Mouse (Mus musculus) hindbrain, embryonic 12.5 days (tissue): Measurements from ENCODE around the gene Pex3. TPM values are rescaled to one million over a fixed set of nuclear protein-coding genes. Genes with fewer than 3 reads are reported as not detected.

ENCODE experiments used
- polyA plus RNA-seq: library from polyadenylated mRNA; unstranded; fragments of >200 nt; fragmentation: Nextera tagmentation; extraction: Ambion mirVana; gene quantifications from 2 replicates; pipeline ENCODE4 v1.2.1, GENCODE M21; 2016

Pex3 gene
- polyA plus RNA-seq, 1 experiment from 2014 or later: 24.2 TPM

Other genes with a start within 250 kb of the Pex3 start
- gene Phactr2, start 78.7 kb downstream of the Pex3 start, polyA plus RNA-seq: 14.5 and 16.0 TPM in 2 replicates
- gene Fuca2, start 53.6 kb downstream of the Pex3 start, polyA plus RNA-seq: 30.9 and 31.5 TPM in 2 replicates
- gene Adat2, start 248 bp downstream of the Pex3 start, polyA plus RNA-seq: 2.9 and 3.8 TPM in 2 replicates